In genomic region chr3:36476261-36477155, GRCm38 (mm10) we compare ENCODE assay signal across 9 mouse cellular contexts. TPM values are rescaled to one million over a fixed set of nuclear protein-coding genes. Genes with fewer than 3 reads are reported as not detected.
DNase-seq lines count a peak whose midpoint lies in the region; ATAC-seq lines count a peak whose summit lies in the region.
"Had no signal": no experiment of that assay in that cellular context is flagged by ENCODE, and none has a peak within 500 bp of the region (broad histone marks: within the 10 kb centered on the region; RNA-seq: fewer than 3 reads in every experiment).

No protein-coding gene starts in this region.

- peak overlapping the region; percentile 77 for H3K9ac ChIP-seq in hindbrain, embryonic 13.5 days
- H3K9ac ChIP-seq in liver, embryonic 15.5 days, result peak overlapping the region; percentile 43

- no peak for ATAC-seq in hindbrain, embryonic 13.5 days (ENCODE audit: low FRiP score)
- no peak for ATAC-seq in liver, embryonic 15.5 days (ENCODE audit: insufficient read depth)
- no peak for ATAC-seq in erythroid progenitor cell, adult 5-6 weeks (replicated peaks; ENCODE audit: low FRiP score, poor library complexity, severe bottlenecking)

- H3K4me1 ChIP-seq in hindbrain, embryonic 13.5 days (replicated peaks), result peaks cover 21% of the 10 kb centered on the region
- peaks cover 32% of the 10 kb centered on the region for H3K4me1 ChIP-seq in liver, embryonic 15.5 days (replicated peaks)

- peaks cover 6% of the 10 kb centered on the region; the same call in 1 of the 2 replicates for H3K27me3 ChIP-seq in hindbrain, embryonic 13.5 days
- no peaks in the 10 kb centered on the region; the same call in 1 of the 2 replicates for H3K27me3 ChIP-seq in liver, embryonic 15.5 days

- 38% methylated on average over 20 of the region's 20 CpGs for WGBS in hindbrain, embryonic 13.5 days
- 42% methylated on average over 20 of the region's 20 CpGs for WGBS in liver, embryonic 15.5 days (ENCODE audit: insufficient replicate concordance)

- DNase-seq in adrenal gland, adult 2 months, result peak; percentile 45
- no peak for DNase-seq in adrenal gland, postnatal 36 days
- DNase-seq in thymus, postnatal 10 days (ENCODE audit: low spot score in 2 of 2), result peak; percentile 57 to 62
- DNase-seq in thymus, postnatal 25 days, result no peak
- DNase-seq in thymus, postnatal 4 days, result peak; percentile 74

- peak overlapping the region; percentile 63 for H3K4me3 ChIP-seq in hindbrain, embryonic 13.5 days
- peak overlapping the region; percentile 64 for H3K4me3 ChIP-seq in liver, embryonic 15.5 days (replicated peaks)

- H3K36me3 ChIP-seq in hindbrain, embryonic 13.5 days, result no peaks in the 10 kb centered on the region
- H3K36me3 ChIP-seq in liver, embryonic 15.5 days (replicated peaks), result no peaks in the 10 kb centered on the region

- H3K27ac ChIP-seq in hindbrain, embryonic 13.5 days, result 0 out of 2 replicates have a peak overlapping the region, but pooled peaks have one; percentile 18
- H3K27ac ChIP-seq in liver, embryonic 15.5 days (replicated peaks), result peak overlapping the region; percentile 64; the same call in 1 of the 2 replicates

- H3K4me2 ChIP-seq in hindbrain, embryonic 13.5 days, result peak overlapping the region; percentile 97
- H3K4me2 ChIP-seq in liver, embryonic 15.5 days, result peak overlapping the region; percentile 90

- no peaks in the 10 kb centered on the region for H3K9me3 ChIP-seq in hindbrain, embryonic 13.5 days
- H3K9me3 ChIP-seq in liver, embryonic 15.5 days (replicated peaks), result no peaks in the 10 kb centered on the region

RNA-seq across cellular contexts. Expression of gene 1810062G17Rik, which starts 0.8 kb away (rescaled TPM):
- 1 to 10 TPM; 1.4 to 2.2 TPM for total RNA-seq in adrenal gland, adult 2 months (2021)
- polyA plus RNA-seq in adrenal gland, adult 2 months (2012; rRNA removed), result 1.9 and 2.0 TPM in 2 replicates
- total RNA-seq in adrenal gland, postnatal 36 days (2021), result 1 to 10 TPM in 1 of 2 experiments, under 1 TPM in 1; 0.79 to 2.5 TPM
- 0.30 TPM in 1 of 2 replicates, not detected in the other for polyA plus RNA-seq in hindbrain, embryonic 13.5 days (2015; fragmentation: Nextera tagmentation; extraction: Ambion mirVana)
- 1.1 and 1.2 TPM in 2 replicates for polyA plus RNA-seq in liver, embryonic 15.5 days (2015; fragmentation: Nextera tagmentation; extraction: Ambion mirVana)
- not detected in 2 replicates for total RNA-seq in erythroid progenitor cell, adult 5-6 weeks (2015; ENCODE audit: low replicate concordance)
- total RNA-seq in erythroid progenitor cell, adult 5-6 weeks (2017; ENCODE audit: low replicate concordance), result not detected in 2 replicates

RNA-seq across cellular contexts. Expression of gene Anxa5, which starts 0.8 kb away (rescaled TPM):
- 100 to 1,000 TPM; 670 to 728 TPM for total RNA-seq in adrenal gland, adult 2 months (2021)
- 1,175 and 1,314 TPM in 2 replicates for polyA plus RNA-seq in adrenal gland, adult 2 months (2012; rRNA removed)
- total RNA-seq in adrenal gland, postnatal 36 days (2021), result 100 to 1,000 TPM; 585 to 650 TPM
- polyA plus RNA-seq in hindbrain, embryonic 13.5 days (2015; fragmentation: Nextera tagmentation; extraction: Ambion mirVana), result 85.5 and 88.8 TPM in 2 replicates
- 76.1 and 91.9 TPM in 2 replicates for polyA plus RNA-seq in liver, embryonic 15.5 days (2015; fragmentation: Nextera tagmentation; extraction: Ambion mirVana)
- total RNA-seq in erythroid progenitor cell, adult 5-6 weeks (2015; ENCODE audit: low replicate concordance), result 47.2 and 66.2 TPM in 2 replicates
- 26.8 and 26.9 TPM in 2 replicates for total RNA-seq in erythroid progenitor cell, adult 5-6 weeks (2017; ENCODE audit: low replicate concordance)

RNA-seq across cellular contexts. Expression of gene Gm11549, which starts 45.1 kb away (rescaled TPM):
- total RNA-seq in adrenal gland, adult 2 months (2021), result under 1 TPM in 1 of 2 experiments, not detected in 1; 0.52 TPM
- 0.09 and 0.12 TPM in 2 replicates for polyA plus RNA-seq in adrenal gland, adult 2 months (2012; rRNA removed)
- total RNA-seq in adrenal gland, postnatal 36 days (2021), result not detected
- 0.38 and 0.53 TPM in 2 replicates for polyA plus RNA-seq in hindbrain, embryonic 13.5 days (2015; fragmentation: Nextera tagmentation; extraction: Ambion mirVana)
- not detected in 2 replicates for polyA plus RNA-seq in liver, embryonic 15.5 days (2015; fragmentation: Nextera tagmentation; extraction: Ambion mirVana)
- total RNA-seq in erythroid progenitor cell, adult 5-6 weeks (2015; ENCODE audit: low replicate concordance), result not detected in 2 replicates
- total RNA-seq in erythroid progenitor cell, adult 5-6 weeks (2017; ENCODE audit: low replicate concordance), result not detected in 2 replicates
- polyA plus RNA-seq: gonadal fat pad, adult 2 months had no signal

Comparison
In these comparisons a context has a peak if more than half of its experiments do, and no peak if none do; other contexts are left out.
1. DNase-seq: peak in adrenal gland, adult 2 months (single experiment), thymus, postnatal 10 days (2 of 2) and thymus, postnatal 4 days (single experiment); none in adrenal gland, postnatal 36 days (0 of 2) and thymus, postnatal 25 days (single experiment).
2. RNA of gene Anxa5, which starts 0.8 kb away (total RNA-seq): 670 to 728 TPM in adrenal gland, adult 2 months and 585 to 650 TPM in adrenal gland, postnatal 36 days; 26.8 to 66.2 TPM in erythroid progenitor cell, adult 5-6 weeks; every median in the first group is over 4 times any median in the second.